10 mouse cellular contexts compared by ENCODE assay signal in genomic region chr13:53067949-53068348, GRCm38 (mm10).
DNase-seq lines count a peak whose midpoint lies in the region; ATAC-seq and TF ChIP-seq lines count a peak whose summit lies in the region.
"Had no signal": no experiment of that assay in that cellular context is flagged by ENCODE, and none has a peak within 500 bp of the region (broad histone marks: within the 10 kb centered on the region; RNA-seq: fewer than 3 reads in every experiment).

No protein-coding gene starts in this region.

- no peak for TF ChIP-seq POLR2A in liver, adult 2 months (IDR thresholded peaks at IDR 0.05; ENCODE audit: extremely low read depth, insufficient read depth, low read length)

- H3K36me3 ChIP-seq in liver, adult 2 months (ENCODE audit: control insufficient read depth, insufficient read depth, low read length): no peaks in the 10 kb centered on the region
- H3K36me3 ChIP-seq in liver, embryonic 11.5 days (ENCODE audit: control insufficient read depth, insufficient read depth, low read length): no peaks in the 10 kb centered on the region
- no peaks in the 10 kb centered on the region for H3K36me3 ChIP-seq in stomach, postnatal 0 days (ENCODE audit: control insufficient read depth, insufficient read depth, low read length)
- no peaks in the 10 kb centered on the region for H3K36me3 ChIP-seq in midbrain, embryonic 15.5 days (replicated peaks)
- H3K36me3 ChIP-seq: neural tube, embryonic 12.5 days had no signal

- TF ChIP-seq CTCF in liver, adult 2 months (IDR thresholded peaks at IDR 0.05; ENCODE audit: low read depth, low read length): no peak
- TF ChIP-seq CTCF in stomach, postnatal 0 days (IDR thresholded peaks at IDR 0.05; ENCODE audit: low read depth): no peak

- H3K27me3 ChIP-seq in liver, adult 2 months (ENCODE audit: control insufficient read depth, insufficient read depth, low read length): no peaks in the 10 kb centered on the region
- H3K27me3 ChIP-seq in liver, embryonic 11.5 days (replicated peaks; ENCODE audit: control insufficient read depth, insufficient read depth, low read length): no peaks in the 10 kb centered on the region
- no peaks in the 10 kb centered on the region for H3K27me3 ChIP-seq in stomach, postnatal 0 days (ENCODE audit: control insufficient read depth, insufficient read depth, low read length)
- no peaks in the 10 kb centered on the region for H3K27me3 ChIP-seq in midbrain, embryonic 15.5 days (replicated peaks)
- H3K27me3 ChIP-seq: neural tube, embryonic 12.5 days had no signal

- TF ChIP-seq EP300 in stomach, postnatal 0 days (optimal IDR thresholded peaks at IDR 0.05): no peak

- intact Hi-C loops in gastrocnemius, postnatal 14 days (cut with DNase I; ENCODE audit: low total_unique reads): no loop called here

- H3K4me1 ChIP-seq in liver, adult 2 months (ENCODE audit: control insufficient read depth, insufficient read depth, low read length): peaks cover 13% of the 10 kb centered on the region
- H3K4me1 ChIP-seq in liver, embryonic 11.5 days (replicated peaks; ENCODE audit: control insufficient read depth, insufficient read depth, low read length): no peaks in the 10 kb centered on the region
- no peaks in the 10 kb centered on the region; the same call in 1 of the 2 replicates for H3K4me1 ChIP-seq in stomach, postnatal 0 days (replicated peaks; ENCODE audit: control insufficient read depth, insufficient read depth)
- no peaks in the 10 kb centered on the region for H3K4me1 ChIP-seq in midbrain, embryonic 15.5 days

- H3K9me3 ChIP-seq in liver, embryonic 11.5 days (ENCODE audit: control insufficient read depth, low read length): no peaks in the 10 kb centered on the region
- H3K9me3 ChIP-seq in stomach, postnatal 0 days (ENCODE audit: control insufficient read depth, low read length): no peaks in the 10 kb centered on the region
- no peaks in the 10 kb centered on the region for H3K9me3 ChIP-seq in midbrain, embryonic 15.5 days
- H3K9me3 ChIP-seq: neural tube, embryonic 12.5 days had no signal

- peak; percentile 98 for DNase-seq in liver, adult 2 months (ENCODE audit: extremely low read depth, low read depth, low spot score)
- no peak for DNase-seq in liver, embryonic 11.5 days (ENCODE audit: low spot score)
- peak; percentile 66 for DNase-seq in gastrocnemius, postnatal 14 days
- peak; percentile 92 for DNase-seq in kidney, postnatal 14 days
- DNase-seq in stomach, postnatal 0 days (ENCODE audit: low spot score): peak; percentile 25
- DNase-seq in Muller cell, postnatal 12 days (ENCODE audit: inconsistent ontology term): no peak
- DNase-seq in thymus, postnatal 10 days (ENCODE audit: low spot score in 2 of 2): no peak
- DNase-seq: thymus, adult 2 months had no signal

- H3K79me2 ChIP-seq in liver, adult 2 months (ENCODE audit: control insufficient read depth, insufficient read depth, low read length): no peaks in the 10 kb centered on the region

- no peak for ATAC-seq in liver, embryonic 11.5 days (replicated peaks; ENCODE audit: low FRiP score)
- ATAC-seq in stomach, postnatal 0 days (ENCODE audit: low FRiP score, low TSS enrichment): no peak
- ATAC-seq in midbrain, embryonic 15.5 days (replicated peaks): no peak

- no peak overlapping the region for H3K4me3 ChIP-seq in liver, adult 2 months (ENCODE audit: insufficient read depth, low read depth, low read length)
- H3K4me3 ChIP-seq in liver, embryonic 11.5 days (ENCODE audit: low read depth, low read length): no peak overlapping the region
- no peak overlapping the region for H3K4me3 ChIP-seq in stomach, postnatal 0 days (ENCODE audit: low read depth, low read length)
- H3K4me3 ChIP-seq in midbrain, embryonic 15.5 days: no peak overlapping the region
- H3K4me3 ChIP-seq: neural tube, embryonic 12.5 days had no signal

- no peak overlapping the region for H3K27ac ChIP-seq in liver, adult 2 months (replicated peaks; ENCODE audit: insufficient read depth, low read depth, low read length)
- H3K27ac ChIP-seq in liver, embryonic 11.5 days (ENCODE audit: low read depth, low read length): no peak overlapping the region
- no peak overlapping the region for H3K27ac ChIP-seq in stomach, postnatal 0 days (replicated peaks)
- H3K27ac ChIP-seq in midbrain, embryonic 15.5 days: no peak overlapping the region
- H3K27ac ChIP-seq: neural tube, embryonic 12.5 days had no signal

- H3K4me2 ChIP-seq in liver, embryonic 11.5 days: no peak overlapping the region
- H3K4me2 ChIP-seq in stomach, postnatal 0 days (replicated peaks; ENCODE audit: low read depth): no peak overlapping the region
- H3K4me2 ChIP-seq in midbrain, embryonic 15.5 days: no peak overlapping the region
- H3K4me2 ChIP-seq: neural tube, embryonic 12.5 days had no signal

- 17% methylated on average over 11 of the region's 11 CpGs for WGBS in liver, adult 2 months
- WGBS in liver, embryonic 11.5 days: 86% methylated on average over 11 of the region's 11 CpGs
- 57% methylated on average over 11 of the region's 11 CpGs for WGBS in stomach, postnatal 0 days
- WGBS in midbrain, embryonic 15.5 days: 80% methylated on average over 11 of the region's 11 CpGs

- H3K9ac ChIP-seq in liver, adult 2 months (ENCODE audit: low read depth, low read length): no peak overlapping the region
- no peak overlapping the region for H3K9ac ChIP-seq in liver, embryonic 11.5 days (ENCODE audit: low read depth, low read length)
- H3K9ac ChIP-seq in stomach, postnatal 0 days (ENCODE audit: low read length): no peak overlapping the region
- no peak overlapping the region for H3K9ac ChIP-seq in midbrain, embryonic 15.5 days
- H3K9ac ChIP-seq: neural tube, embryonic 12.5 days had no signal

Comparison
In these comparisons a context has a peak if more than half of its experiments do, and no peak if none do; other contexts are left out.
1. DNase-seq: peak in liver, adult 2 months (single experiment), gastrocnemius, postnatal 14 days (single experiment), kidney, postnatal 14 days (single experiment) and stomach, postnatal 0 days (single experiment); none in liver, embryonic 11.5 days (single experiment), Muller cell, postnatal 12 days (single experiment) and thymus, postnatal 10 days (0 of 2).